8 mouse cellular contexts compared by ENCODE assay signal in genomic region chr8:126614062-126614739, GRCm38 (mm10). TPM values are rescaled to one million over a fixed set of nuclear protein-coding genes. Genes with fewer than 3 reads are reported as not detected.
DNase-seq lines count a peak whose midpoint lies in the region; ATAC-seq lines count a peak whose summit lies in the region.

No protein-coding gene starts in this region.

- WGBS in lung, embryonic 15.5 days = 83% methylated on average over 8 of the region's 8 CpGs

- H3K9ac ChIP-seq in lung, embryonic 15.5 days = no peak overlapping the region

- H3K27me3 ChIP-seq in lung, embryonic 15.5 days = no peaks in the 10 kb centered on the region

- H3K4me3 ChIP-seq in lung, embryonic 15.5 days = no peak overlapping the region

- no peaks in the 10 kb centered on the region for H3K36me3 ChIP-seq in lung, embryonic 15.5 days

- peaks cover 40% of the 10 kb centered on the region for H3K4me1 ChIP-seq in lung, embryonic 15.5 days

- peak; percentile 79 to 91 for DNase-seq in adrenal gland, adult (ENCODE audit: inconsistent age in 2 of 2, low spot score in 1 of 2)
- DNase-seq in adrenal gland, postnatal 4 days (ENCODE audit: low spot score in 2 of 2) = no peak
- DNase-seq in gastrocnemius, adult 8-10 months (ENCODE audit: low spot score in 2 of 2) = peak; percentile 69 to 82
- DNase-seq in kidney, adult 18-20 months = peak; percentile 69
- DNase-seq in urinary bladder, postnatal 14 days (ENCODE audit: low spot score) = peak; percentile 75
- no peak for DNase-seq in layer of hippocampus, adult 9-10 months (ENCODE audit: low spot score)
- no peak for DNase-seq in neural tube, embryonic 10.5 days (ENCODE audit: extremely low spot score, low spot score)

- H3K27ac ChIP-seq in lung, embryonic 15.5 days = 0 out of 2 replicates have a peak overlapping the region, but pooled peaks have one; percentile 21

- no peaks in the 10 kb centered on the region for H3K9me3 ChIP-seq in lung, embryonic 15.5 days

- no peak for ATAC-seq in lung, embryonic 15.5 days (ENCODE audit: borderline replicate concordance, extremely low read depth, low FRiP score, low TSS enrichment)

- H3K4me2 ChIP-seq in lung, embryonic 15.5 days = no peak overlapping the region

RNA-seq across cellular contexts. Expression of gene Irf2bp2, which starts 20.4 kb away (rescaled TPM):
- 100 to 1,000 TPM; 115 to 119 TPM for total RNA-seq in adrenal gland, postnatal 4 days (2021)
- total RNA-seq in gastrocnemius, adult 8-10 months (2022) = 10 to 100 TPM; 22.2 to 31.2 (median 23.5) TPM
- 12.6 TPM in 2 replicates for polyA plus RNA-seq in lung, embryonic 15.5 days (2015; fragmentation: Nextera tagmentation; extraction: Ambion mirVana)

Comparison
In these comparisons a context has a peak if more than half of its experiments do, and no peak if none do; other contexts are left out.
1. DNase-seq: peak in adrenal gland, adult (2 of 2), gastrocnemius, adult 8-10 months (2 of 2), kidney, adult 18-20 months (single experiment) and urinary bladder, postnatal 14 days (single experiment); none in adrenal gland, postnatal 4 days (0 of 2), layer of hippocampus, adult 9-10 months (single experiment) and neural tube, embryonic 10.5 days (single experiment).